Mouse (Mus musculus): ENCODE results near the gene Amd1. TPM values are rescaled to one million over a fixed set of nuclear protein-coding genes. Genes with fewer than 3 reads are reported as not detected.

The Amd1 gene
- polyA plus RNA-seq, 1 experiment: 18.8 TPM

DNA sequence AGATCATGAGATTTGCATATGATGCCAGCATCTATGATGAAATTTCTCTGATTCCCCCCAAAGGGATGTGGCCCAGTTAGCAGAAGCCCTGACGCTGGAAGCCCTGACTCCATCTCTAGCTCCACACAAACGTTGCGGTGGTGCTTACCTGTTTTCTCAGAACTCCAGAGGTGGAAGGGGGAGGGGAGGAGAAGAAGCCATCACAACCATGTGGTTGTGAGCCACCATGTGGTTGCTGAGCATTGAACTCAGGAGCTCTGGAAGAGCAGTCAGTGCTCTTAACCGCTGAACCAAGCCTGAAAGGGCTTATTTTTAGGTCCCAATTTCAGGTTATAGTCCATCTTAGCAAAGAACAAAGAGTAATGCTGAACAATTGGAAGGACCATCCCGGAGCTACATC is 41.7 kb downstream of the Amd1 start:
- Histone ChIP-seq H3K4me3 (ENCODE audit: control insufficient read depth, low read depth, low read length) (no peak overlapping the region), H3K27me3 (ENCODE audit: control insufficient read depth, insufficient read depth, low read length) (no peaks in the 10 kb centered on the region), H3K36me3 (ENCODE audit: control insufficient read depth, insufficient read depth, low read length) (no peaks in the 10 kb centered on the region), H3K4me1 (ENCODE audit: control insufficient read depth, insufficient read depth, low read length) (peaks cover 3% of the 10 kb centered on the region), H3K27ac (ENCODE audit: control insufficient read depth, insufficient read depth, low read depth, low read length) (no peak overlapping the region)
- TF ChIP-seq CTCF (IDR thresholded peaks at IDR 0.05; ENCODE audit: control insufficient read depth, insufficient read depth, insufficient replicate concordance, low read depth, low read length) (no peak), POLR2A (IDR thresholded peaks at IDR 0.05; ENCODE audit: control insufficient read depth, low read depth, low read length) (no peak)

DNA sequence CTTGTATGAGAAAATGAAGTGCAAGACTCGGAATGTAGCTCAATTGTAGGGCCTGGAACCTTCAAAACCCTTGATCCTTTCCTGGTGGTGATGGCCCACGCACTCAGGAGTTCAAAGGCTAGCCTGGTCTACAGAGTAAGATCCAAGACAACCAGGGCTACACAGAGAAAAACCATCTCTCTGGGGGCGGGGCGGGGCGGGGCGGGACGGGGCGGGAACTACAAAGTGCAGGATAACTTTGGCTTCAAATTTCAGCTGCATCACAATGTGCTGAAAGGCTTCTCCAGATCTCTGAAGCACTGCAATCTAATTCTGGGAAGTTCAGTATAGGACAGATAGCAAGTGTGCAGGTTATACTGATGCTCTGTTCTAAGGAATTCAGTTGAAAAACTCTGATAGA is 42.4 kb downstream of the Amd1 start:
- TF ChIP-seq CTCF (IDR thresholded peaks at IDR 0.05; ENCODE audit: control insufficient read depth, insufficient read depth, insufficient replicate concordance, low read depth, low read length) (no peak), POLR2A (IDR thresholded peaks at IDR 0.05; ENCODE audit: control insufficient read depth, low read depth, low read length) (no peak)
- no peaks in the 10 kb centered on the region for H3K36me3 ChIP-seq (ENCODE audit: control insufficient read depth, insufficient read depth, low read length)
- no peaks in the 10 kb centered on the region for H3K27me3 ChIP-seq (ENCODE audit: control insufficient read depth, insufficient read depth, low read length)
- H3K4me3 ChIP-seq (ENCODE audit: control insufficient read depth, low read depth, low read length): no peak overlapping the region
- no peak overlapping the region for H3K27ac ChIP-seq (ENCODE audit: control insufficient read depth, insufficient read depth, low read depth, low read length)
- H3K4me1 ChIP-seq (ENCODE audit: control insufficient read depth, insufficient read depth, low read length): peaks cover 3% of the 10 kb centered on the region

DNA sequence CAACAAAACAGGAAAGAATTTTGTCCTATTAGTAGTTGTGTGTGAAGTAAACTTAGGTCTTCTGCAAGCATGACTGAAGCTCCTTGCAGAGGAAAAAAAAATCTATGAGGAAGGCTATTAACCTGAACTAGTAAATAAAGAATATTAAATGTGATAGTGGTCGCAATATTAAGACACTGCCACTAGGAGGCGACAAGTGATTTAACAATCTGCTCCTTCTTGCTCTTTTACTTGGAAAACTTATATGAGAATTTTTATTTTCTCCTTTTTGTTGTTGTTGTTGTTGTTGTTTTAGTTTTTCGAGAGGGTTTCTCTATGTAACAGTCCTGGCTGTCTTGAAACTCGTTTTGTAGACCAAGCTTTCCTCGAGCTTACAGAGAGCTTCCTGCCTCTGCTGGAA is 43.0 kb downstream of the Amd1 start:
- Histone ChIP-seq H3K27me3 (ENCODE audit: control insufficient read depth, insufficient read depth, low read length) (no peaks in the 10 kb centered on the region), H3K27ac (ENCODE audit: control insufficient read depth, insufficient read depth, low read depth, low read length) (no peak overlapping the region; the same call in 1 of the 2 replicates), H3K4me1 (ENCODE audit: control insufficient read depth, insufficient read depth, low read length) (peaks cover 3% of the 10 kb centered on the region), H3K36me3 (ENCODE audit: control insufficient read depth, insufficient read depth, low read length) (no peaks in the 10 kb centered on the region), H3K4me3 (ENCODE audit: control insufficient read depth, low read depth, low read length) (no peak overlapping the region)
- TF ChIP-seq CTCF (IDR thresholded peaks at IDR 0.05; ENCODE audit: control insufficient read depth, insufficient read depth, insufficient replicate concordance, low read depth, low read length) (no peak), POLR2A (IDR thresholded peaks at IDR 0.05; ENCODE audit: control insufficient read depth, low read depth, low read length) (no peak)

DNA sequence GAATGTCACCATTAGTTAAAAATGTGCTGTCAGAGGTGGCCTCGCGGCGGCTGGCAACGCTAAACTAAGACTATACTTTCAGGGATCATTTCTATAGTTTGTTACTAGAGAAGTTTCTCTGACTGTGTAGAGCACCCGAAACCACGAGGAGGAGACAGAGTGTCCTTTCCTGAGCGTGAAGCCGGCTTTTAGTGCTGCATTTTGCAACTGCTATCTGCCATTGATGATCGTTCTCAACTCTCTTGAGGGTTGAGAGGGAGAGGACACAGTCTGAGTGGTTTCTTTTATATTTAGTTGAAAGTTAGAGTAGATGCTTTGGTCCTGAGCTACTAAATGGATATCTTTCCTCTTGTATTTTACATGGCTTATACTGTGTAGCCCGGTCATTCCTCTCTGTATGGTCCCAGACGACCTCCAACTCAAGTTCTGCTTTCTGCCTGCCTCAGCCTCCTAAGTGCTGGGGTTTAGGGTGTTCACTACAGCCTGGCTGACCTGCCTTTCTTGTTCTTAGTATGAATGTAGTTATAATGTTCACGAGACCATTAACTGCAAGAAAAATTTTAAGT is 43.5 kb downstream of the Amd1 start:
- peak overlapping the region; percentile 28; the same call in 1 of the 2 replicates for H3K4me3 ChIP-seq (ENCODE audit: control insufficient read depth, low read depth, low read length)
- H3K27me3 ChIP-seq (ENCODE audit: control insufficient read depth, insufficient read depth, low read length): no peaks in the 10 kb centered on the region
- no peak; the same call in 1 of the 2 replicates for TF ChIP-seq CTCF (IDR thresholded peaks at IDR 0.05; ENCODE audit: control insufficient read depth, insufficient read depth, insufficient replicate concordance, low read depth, low read length)
- TF ChIP-seq POLR2A (IDR thresholded peaks at IDR 0.05; ENCODE audit: control insufficient read depth, low read depth, low read length): peak; percentile 45
- H3K36me3 ChIP-seq (ENCODE audit: control insufficient read depth, insufficient read depth, low read length): no peaks in the 10 kb centered on the region
- peaks cover 3% of the 10 kb centered on the region for H3K4me1 ChIP-seq (ENCODE audit: control insufficient read depth, insufficient read depth, low read length)
- H3K27ac ChIP-seq (ENCODE audit: control insufficient read depth, insufficient read depth, low read depth, low read length): peak overlapping the region; percentile 68

DNA sequence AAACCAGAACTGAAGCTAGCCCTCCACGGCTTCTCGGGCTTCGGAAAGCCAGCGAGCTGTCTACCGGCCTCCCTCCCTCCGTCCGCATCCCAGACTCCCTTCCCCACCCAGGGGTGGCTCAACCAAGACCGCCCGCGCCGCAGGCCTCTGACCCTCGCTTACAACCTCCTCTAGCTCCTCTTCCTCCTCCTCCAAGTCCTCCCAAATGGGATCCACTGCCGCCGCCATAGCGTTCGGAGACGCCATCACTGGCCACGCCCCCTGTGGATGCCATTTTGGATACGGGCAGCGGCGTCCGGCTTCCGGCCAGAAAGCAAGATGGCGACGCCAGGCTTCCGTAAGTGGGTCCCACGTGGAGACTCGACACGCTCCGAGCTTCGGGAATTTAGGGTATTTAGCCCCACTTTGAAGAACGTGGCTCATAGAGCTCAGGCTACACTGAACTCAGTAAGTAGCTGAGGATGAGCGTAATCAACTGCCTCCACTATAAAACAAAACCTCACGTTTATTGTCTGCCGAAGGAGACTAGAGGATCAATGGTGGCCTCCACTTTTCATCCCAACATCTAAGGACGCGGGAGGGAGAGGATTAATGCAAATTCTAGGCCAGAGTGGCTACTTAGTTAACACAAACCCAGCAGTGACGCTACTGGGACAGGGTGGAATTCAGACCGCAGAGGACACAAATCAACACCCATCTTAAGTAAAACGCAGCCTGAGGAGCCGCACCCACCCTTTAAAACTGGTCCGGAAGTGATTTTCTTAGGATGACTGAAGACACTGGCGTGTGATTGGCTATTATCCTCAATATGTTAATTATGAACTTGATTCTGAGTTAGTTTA is 44.4 kb downstream of the Amd1 start, which contains the start of gene Gtf3c6:
TSS of gene Gtf3c6 (minus strand) at position 695 of the 842 bp plus-strand sequence.
- Histone ChIP-seq H3K36me3 (ENCODE audit: control insufficient read depth, insufficient read depth, low read length) (no peaks in the 10 kb centered on the region), H3K4me1 (ENCODE audit: control insufficient read depth, insufficient read depth, low read length) (peaks cover 3% of the 10 kb centered on the region), H3K4me3 (ENCODE audit: control insufficient read depth, low read depth, low read length) (peak within 1 kb of the TSS; percentile 94), H3K27ac (ENCODE audit: control insufficient read depth, insufficient read depth, low read depth, low read length) (peak within 1 kb of the TSS; percentile 90), H3K27me3 (ENCODE audit: control insufficient read depth, insufficient read depth, low read length) (no peaks in the 10 kb centered on the region)
- TF ChIP-seq POLR2A (IDR thresholded peaks at IDR 0.05; ENCODE audit: control insufficient read depth, low read depth, low read length) (peak; percentile 94), CTCF (IDR thresholded peaks at IDR 0.05; ENCODE audit: control insufficient read depth, insufficient read depth, insufficient replicate concordance, low read depth, low read length) (no peak)

DNA sequence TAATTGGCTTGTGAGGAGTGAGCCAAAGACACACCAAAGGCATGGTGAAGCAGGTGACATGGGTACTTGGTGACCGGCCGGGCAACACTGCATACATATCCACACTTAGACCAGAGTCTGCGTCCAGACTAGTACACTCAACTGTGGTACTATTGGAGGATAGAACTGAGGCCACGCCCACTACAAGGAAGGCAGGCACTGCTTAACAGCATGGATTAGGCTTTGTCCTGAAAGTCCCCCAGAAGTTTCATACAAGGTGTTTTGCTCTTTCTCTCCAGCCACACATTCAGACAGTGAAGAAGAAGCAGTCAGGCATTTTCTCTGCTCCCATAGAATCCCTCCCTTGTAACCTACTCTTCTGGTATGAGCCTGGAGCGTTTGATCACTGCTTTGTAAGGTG is 45.3 kb downstream of the Amd1 start:
- H3K4me3 ChIP-seq (ENCODE audit: control insufficient read depth, low read depth, low read length): peak overlapping the region; percentile 43; the same call in 1 of the 2 replicates
- H3K4me1 ChIP-seq (ENCODE audit: control insufficient read depth, insufficient read depth, low read length): peaks cover 3% of the 10 kb centered on the region
- H3K27me3 ChIP-seq (ENCODE audit: control insufficient read depth, insufficient read depth, low read length): no peaks in the 10 kb centered on the region
- no peak overlapping the region; the same call in 1 of the 2 replicates for H3K27ac ChIP-seq (ENCODE audit: control insufficient read depth, insufficient read depth, low read depth, low read length)
- TF ChIP-seq POLR2A (IDR thresholded peaks at IDR 0.05; ENCODE audit: control insufficient read depth, low read depth, low read length) (no peak), CTCF (IDR thresholded peaks at IDR 0.05; ENCODE audit: control insufficient read depth, insufficient read depth, insufficient replicate concordance, low read depth, low read length) (no peak)
- no peaks in the 10 kb centered on the region for H3K36me3 ChIP-seq (ENCODE audit: control insufficient read depth, insufficient read depth, low read length)

DNA sequence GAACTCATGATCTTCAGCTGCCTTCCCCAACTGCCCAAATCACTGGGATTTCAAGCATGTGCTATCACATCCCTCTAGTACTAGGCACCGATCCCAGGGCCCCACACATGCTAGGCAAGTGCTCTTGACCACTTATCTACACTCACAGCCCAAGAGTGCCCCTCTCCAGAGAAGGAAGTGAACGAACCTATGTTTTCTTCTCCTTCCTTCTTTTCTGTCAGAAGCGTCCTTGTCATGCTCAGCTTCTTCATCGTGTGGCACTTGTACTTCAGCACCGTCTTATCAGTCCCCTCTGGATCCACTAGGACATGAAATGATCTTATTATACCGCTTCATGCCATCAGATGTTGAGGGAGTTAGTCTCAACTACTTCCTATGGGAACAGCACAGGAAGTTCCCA is 51.0 kb downstream of the Amd1 start:
- no peak overlapping the region for H3K4me3 ChIP-seq (ENCODE audit: control insufficient read depth, low read depth, low read length)
- H3K36me3 ChIP-seq (ENCODE audit: control insufficient read depth, insufficient read depth, low read length): no peaks in the 10 kb centered on the region; the same call in 1 of the 2 replicates
- no peak overlapping the region for H3K27ac ChIP-seq (ENCODE audit: control insufficient read depth, insufficient read depth, low read depth, low read length)
- H3K27me3 ChIP-seq (ENCODE audit: control insufficient read depth, insufficient read depth, low read length): no peaks in the 10 kb centered on the region
- TF ChIP-seq POLR2A (IDR thresholded peaks at IDR 0.05; ENCODE audit: control insufficient read depth, low read depth, low read length): no peak
- TF ChIP-seq CTCF (IDR thresholded peaks at IDR 0.05; ENCODE audit: control insufficient read depth, insufficient read depth, insufficient replicate concordance, low read depth, low read length): no peak
- H3K4me1 ChIP-seq (ENCODE audit: control insufficient read depth, insufficient read depth, low read length): peaks cover 3% of the 10 kb centered on the region
